Mouse (Mus musculus) stomach, embryonic 14.5 days (tissue): ENCODE results near the gene Arhgap24. TPM values are rescaled to one million over a fixed set of nuclear protein-coding genes. Genes with fewer than 3 reads are reported as not detected.
A peak's percentile ranks its signal among the peaks of the same experiment; 100 is the strongest.

Source experiments
- ATAC-seq: fragments of 200-750 bp; cut with Nextera tagmentation; 2 replicates; pipeline ENCODE4 v1.8.0; 2017; ENCODE audit warnings: low read depth, moderate TSS enrichment; ENCODE audit not compliant: insufficient number of reproducible peaks, insufficient read depth, low FRiP score
- H3K27ac ChIP-seq: fragments of 300-500 bp; sonication (generic); 2 replicates; pipeline ENCODE4 v1.5.1; 2014; ENCODE audit warnings: mild to moderate bottlenecking, low read length, moderate library complexity, mixed read lengths
- H3K27me3 ChIP-seq: fragments of 300-500 bp; sonication (generic); 2 replicates; pipeline ENCODE4 v1.6.1; 2014; ENCODE audit warnings: low read length, control low read depth, mixed read lengths; ENCODE audit not compliant: control insufficient read depth, insufficient read depth
- H3K36me3 ChIP-seq: fragments of 300-500 bp; sonication (generic); 2 replicates; pipeline ENCODE4 v1.6.1; 2014; ENCODE audit warnings: mild to moderate bottlenecking, control low read depth, low read length, moderate library complexity, mixed read lengths; ENCODE audit not compliant: control insufficient read depth, insufficient read depth
- H3K4me1 ChIP-seq: fragments of 300-500 bp; sonication (generic); 2 replicates; pipeline ENCODE4 v1.6.1; 2014; ENCODE audit warnings: low read length, control low read depth, mixed read lengths; ENCODE audit not compliant: control insufficient read depth, insufficient read depth
- H3K4me2 ChIP-seq: fragments of 300-500 bp; sonication (generic); replicated peaks from 2 replicates; pipeline ENCODE4 v1.6.1; 2014; ENCODE audit warnings: low read depth, low read length, control low read depth
- H3K4me3 ChIP-seq: fragments of 300-500 bp; sonication (generic); 2 replicates; pipeline ENCODE4 v1.5.1; 2014; ENCODE audit warnings: low read depth, low read length, control low read depth
- H3K9ac ChIP-seq: fragments of 300-500 bp; sonication (generic); replicated peaks from 2 replicates; pipeline ENCODE4 v1.6.1; 2014; ENCODE audit warnings: low read depth, mild to moderate bottlenecking, control low read depth, low read length, moderate library complexity, mixed read lengths
- H3K9me3 ChIP-seq: fragments of 300-500 bp; sonication (generic); 2 replicates; pipeline ENCODE4 v1.6.1; 2016; ENCODE audit warnings: low read depth, low read length, control low read depth; ENCODE audit not compliant: control insufficient read depth
- WGBS: fragments of 180-500 bp; shearing (Covaris S2); extraction: QIAGEN DNeasy Blood & Tissue Kit; methylation state at CpG from one replicate; pipeline ENCODE4 v1.1.7; 2014; 5-methylcytosine and 5-hydroxymethylcytosine counted together
- polyA plus RNA-seq: library from polyadenylated mRNA; unstranded; fragments of >200 nt; fragmentation: Nextera tagmentation; extraction: Ambion mirVana; gene quantifications from 2 replicates; pipeline ENCODE4 v1.2.1, GENCODE M21; 2014

The Arhgap24 gene
- polyA plus RNA-seq, 1 experiment from 2014 or later: 27.3 TPM

- Histone ChIP-seq H3K4me2 (no peak overlapping the region), H3K9me3 (peaks cover 8% of the 10 kb centered on the region; the same call in 1 of the 2 replicates), H3K27me3 (no peaks in the 10 kb centered on the region), H3K27ac (peak overlapping the region; percentile 12; the same call in 1 of the 2 replicates), H3K36me3 (no peaks in the 10 kb centered on the region), H3K4me1 (peaks cover 6% of the 10 kb centered on the region), H3K4me3 (no peak overlapping the region), H3K9ac (no peak overlapping the region)
- 84% methylated on average over 3 of the region's 3 CpGs for WGBS
- no peak for ATAC-seq
Observed at GRCm38 (mm10) chr5:102576750-102577149, 95.6 kb downstream of the Arhgap24 start.

GRCm38 (mm10) chr5:102577729-102578128, 96.5 kb downstream of the Arhgap24 start:
- Histone ChIP-seq H3K4me1 (peaks cover 7% of the 10 kb centered on the region), H3K27ac (peak overlapping the region; percentile 85), H3K9me3 (peaks cover 8% of the 10 kb centered on the region; the same call in 1 of the 2 replicates), H3K36me3 (no peaks in the 10 kb centered on the region), H3K27me3 (no peaks in the 10 kb centered on the region), H3K4me3 (no peak overlapping the region), H3K9ac (no peak overlapping the region), H3K4me2 (peak overlapping the region; percentile 2; the same call in 1 of the 2 replicates)
- 12% methylated on average over 3 of the region's 3 CpGs for WGBS
- ATAC-seq: peak; percentile 67; the same call in 1 of the 2 replicates

GRCm38 (mm10) chr5:102578431-102578830, 97.2 kb downstream of the Arhgap24 start:
- peak; percentile 35; the same call in 1 of the 2 replicates for ATAC-seq
- Histone ChIP-seq H3K36me3 (no peaks in the 10 kb centered on the region), H3K9me3 (peaks cover 8% of the 10 kb centered on the region; the same call in 1 of the 2 replicates), H3K4me3 (no peak overlapping the region), H3K27ac (peak overlapping the region; percentile 85), H3K4me1 (peaks cover 11% of the 10 kb centered on the region), H3K27me3 (no peaks in the 10 kb centered on the region), H3K9ac (no peak overlapping the region; the same call in 1 of the 2 replicates), H3K4me2 (0 out of 2 replicates have a peak overlapping the region, but pooled peaks have one; percentile 2)
- 23% methylated on average over 8 of the region's 8 CpGs for WGBS

GRCm38 (mm10) chr5:102582864-102583410, 101.7 kb downstream of the Arhgap24 start:
- H3K27me3 ChIP-seq: no peaks in the 10 kb centered on the region
- no peak overlapping the region for H3K9ac ChIP-seq
- no peaks in the 10 kb centered on the region for H3K36me3 ChIP-seq
- WGBS: 38% methylated on average over 6 of the region's 6 CpGs
- H3K4me1 ChIP-seq: peaks cover 14% of the 10 kb centered on the region
- peak overlapping the region; percentile 33; the same call in 1 of the 2 replicates for H3K27ac ChIP-seq
- ATAC-seq: no peak
- H3K9me3 ChIP-seq: 0 out of 2 replicates have a peak, but pooled peaks cover 3% of the 10 kb centered on the region
- H3K4me3 ChIP-seq: no peak overlapping the region
- H3K4me2 ChIP-seq: no peak overlapping the region

- no peak overlapping the region for H3K4me2 ChIP-seq
- H3K27me3 ChIP-seq: no peaks in the 10 kb centered on the region
- no peak for ATAC-seq
Observed at GRCm38 (mm10) chr5:102591422-102591821, 110.2 kb downstream of the Arhgap24 start.

GRCm38 (mm10) chr5:102593058-102593457, 111.9 kb downstream of the Arhgap24 start:
- 84% methylated on average over 2 of the region's 2 CpGs for WGBS
- Histone ChIP-seq H3K4me1 (no peaks in the 10 kb centered on the region), H3K27me3 (no peaks in the 10 kb centered on the region), H3K9me3 (no peaks in the 10 kb centered on the region), H3K27ac (no peak overlapping the region), H3K36me3 (no peaks in the 10 kb centered on the region), H3K4me3 (no peak overlapping the region), H3K4me2 (no peak overlapping the region), H3K9ac (no peak overlapping the region)
- ATAC-seq: no peak

More at GRCm38 (mm10) chr5:102591422-102591821, 110.2 kb downstream of the Arhgap24 start:
- Histone ChIP-seq H3K4me3 (no peak overlapping the region), H3K27ac (no peak overlapping the region), H3K4me1 (no peaks in the 10 kb centered on the region), H3K9me3 (0 out of 2 replicates have a peak, but pooled peaks cover under 1% of the 10 kb centered on the region), H3K9ac (no peak overlapping the region), H3K36me3 (no peaks in the 10 kb centered on the region)
- WGBS: 81% methylated on average over 1 of the region's 1 CpGs

- H3K27me3 ChIP-seq: no peaks in the 10 kb centered on the region
- no peaks in the 10 kb centered on the region for H3K36me3 ChIP-seq
- no peak for ATAC-seq
- H3K9ac ChIP-seq: no peak overlapping the region
- H3K9me3 ChIP-seq: no peaks in the 10 kb centered on the region
- H3K4me3 ChIP-seq: no peak overlapping the region
- no peak overlapping the region for H3K27ac ChIP-seq
- H3K4me2 ChIP-seq: no peak overlapping the region
- WGBS: 70% methylated on average over 1 of the region's 1 CpGs
- no peaks in the 10 kb centered on the region for H3K4me1 ChIP-seq
Observed at GRCm38 (mm10) chr5:102599102-102599501, 117.9 kb downstream of the Arhgap24 start.

GRCm38 (mm10) chr5:102613571-102613970, 132.4 kb downstream of the Arhgap24 start:
- H3K27ac ChIP-seq: no peak overlapping the region
- no peak for ATAC-seq
- WGBS: 78% methylated on average over 3 of the region's 3 CpGs
- no peak overlapping the region for H3K4me3 ChIP-seq
- H3K9ac ChIP-seq: no peak overlapping the region
- no peaks in the 10 kb centered on the region for H3K27me3 ChIP-seq
- no peaks in the 10 kb centered on the region for H3K4me1 ChIP-seq
- H3K4me2 ChIP-seq: no peak overlapping the region
- no peaks in the 10 kb centered on the region for H3K9me3 ChIP-seq
- H3K36me3 ChIP-seq: no peaks in the 10 kb centered on the region
